Mouse (Mus musculus): ENCODE measurements around the gene Casp9. TPM values are rescaled to one million over a fixed set of nuclear protein-coding genes. Genes with fewer than 3 reads are reported as not detected.
A peak's percentile ranks its signal among the peaks of the same experiment; 100 is the strongest.

Gene Casp9
- total RNA-seq (2021): 10 to 100 TPM; 25.2 to 25.6 TPM
- long read RNA-seq, experiment 1, transcript Casp9-201 (9 exons, 3,897 nt): major isoform, 8 of 13 reads
- long read RNA-seq, experiment 1, partial matches to known transcripts: 1 of 13 reads
- long read RNA-seq, experiment 1, other reads (novel, unspliced or antisense): 4 of 13 reads
- long read RNA-seq, experiment 2, transcript Casp9-201 (9 exons, 3,897 nt): major isoform, 15 of 27 reads
- long read RNA-seq, experiment 2, partial matches to known transcripts: 5 of 27 reads
- long read RNA-seq, experiment 2, other reads (novel, unspliced or antisense): 7 of 27 reads

DNA sequence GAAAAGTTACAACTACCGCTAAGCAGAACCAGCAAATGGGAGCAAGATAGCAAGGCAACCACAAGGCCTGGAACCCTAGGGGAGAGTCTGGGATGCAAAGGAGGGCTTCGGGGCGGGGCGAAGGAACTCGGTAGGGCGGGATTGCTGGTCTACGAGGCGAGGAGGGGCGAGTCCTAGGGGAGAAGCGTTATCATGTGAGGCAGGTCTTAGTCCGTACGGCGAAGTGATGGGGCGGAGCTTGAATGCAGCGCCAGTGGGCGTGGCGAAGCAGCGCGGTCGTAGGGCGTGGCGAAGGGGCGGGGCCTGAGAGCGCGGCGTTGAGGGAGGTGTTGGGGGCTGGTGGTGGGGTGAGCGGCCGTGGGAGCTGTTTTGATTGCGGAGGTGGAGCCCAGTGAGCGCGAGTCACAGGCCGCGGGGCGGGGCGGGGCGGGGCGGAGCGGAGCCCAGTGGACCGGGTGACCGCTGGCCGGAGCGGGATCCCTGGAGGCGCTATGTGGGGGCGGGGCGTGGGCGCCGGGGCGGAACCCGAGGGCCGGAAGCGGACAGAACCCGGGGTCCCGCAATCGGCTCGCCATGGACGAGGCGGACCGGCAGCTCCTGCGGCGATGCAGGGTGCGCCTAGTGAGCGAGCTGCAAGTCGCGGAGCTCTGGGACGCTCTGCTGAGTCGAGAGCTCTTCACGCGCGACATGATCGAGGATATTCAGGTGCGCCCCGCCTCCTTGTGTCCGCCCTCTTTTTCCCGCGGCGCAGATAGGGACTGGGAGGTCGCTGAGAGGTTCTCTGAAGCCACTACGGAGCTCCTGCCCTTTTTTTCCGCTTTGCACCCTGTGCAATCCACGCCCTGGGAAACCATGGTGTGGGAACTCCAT, at the start of gene Casp9:
Gene Casp9 (plus strand): TSS at position 331 of the 870 bp plus-strand sequence.
- peak within 1 kb of the TSS; percentile 91 for H3K4me3 ChIP-seq
- peak; percentile 95 to 96 for DNase-seq (ENCODE audit: low spot score in 2 of 2)
- H3K27ac ChIP-seq: peak within 1 kb of the TSS; percentile 90
- TF ChIP-seq CTCF (conservative IDR thresholded peaks at IDR 0.05): no peak; the same call in 1 of the 2 replicates

DNA sequence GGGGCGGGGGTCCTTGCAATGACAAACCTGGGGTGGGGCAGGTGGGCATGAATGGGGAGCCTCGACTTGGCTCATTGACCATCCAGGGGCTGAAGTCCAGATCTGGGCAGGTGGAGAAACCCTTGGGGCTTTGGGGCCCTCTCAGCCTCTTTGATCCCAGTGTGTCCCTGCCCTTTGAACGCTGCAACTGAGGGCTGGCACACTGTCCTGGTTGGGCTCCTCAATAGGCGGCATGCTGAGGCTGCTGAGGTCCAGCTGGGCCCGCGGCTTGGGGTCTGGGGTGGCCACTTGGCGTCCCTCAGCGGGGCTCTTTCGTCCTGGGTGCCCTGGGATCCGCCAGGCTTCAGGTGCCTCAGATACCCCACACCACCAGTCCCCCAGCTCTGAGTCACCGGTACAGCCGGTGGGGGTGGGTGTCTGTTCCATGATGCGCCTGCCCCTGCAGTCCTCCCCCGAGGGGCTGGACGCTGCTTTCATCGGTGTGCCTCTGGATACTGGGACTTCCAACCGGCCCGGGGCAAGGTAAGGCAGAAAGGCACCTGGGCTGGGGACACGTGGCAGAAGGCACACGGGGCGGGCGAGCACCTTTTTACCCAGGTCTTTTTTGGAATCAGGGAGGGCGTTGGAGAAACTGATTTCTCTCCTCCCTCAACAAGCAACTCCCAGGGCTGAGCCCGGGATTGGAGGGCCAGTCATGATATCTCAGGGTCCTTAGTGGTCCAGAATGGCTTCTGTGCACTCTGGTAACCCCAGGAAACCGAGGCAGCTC, 46.6 kb upstream of the Casp9 start, which contains the start of gene Agmat:
Gene Agmat (plus strand): TSS at position 95 of the 769 bp plus-strand sequence.
- no peak within 1 kb of the TSS for H3K4me3 ChIP-seq
- no peak within 1 kb of the TSS for H3K27ac ChIP-seq
- DNase-seq (ENCODE audit: low spot score in 2 of 2): no peak
- TF ChIP-seq CTCF (conservative IDR thresholded peaks at IDR 0.05): no peak

DNA sequence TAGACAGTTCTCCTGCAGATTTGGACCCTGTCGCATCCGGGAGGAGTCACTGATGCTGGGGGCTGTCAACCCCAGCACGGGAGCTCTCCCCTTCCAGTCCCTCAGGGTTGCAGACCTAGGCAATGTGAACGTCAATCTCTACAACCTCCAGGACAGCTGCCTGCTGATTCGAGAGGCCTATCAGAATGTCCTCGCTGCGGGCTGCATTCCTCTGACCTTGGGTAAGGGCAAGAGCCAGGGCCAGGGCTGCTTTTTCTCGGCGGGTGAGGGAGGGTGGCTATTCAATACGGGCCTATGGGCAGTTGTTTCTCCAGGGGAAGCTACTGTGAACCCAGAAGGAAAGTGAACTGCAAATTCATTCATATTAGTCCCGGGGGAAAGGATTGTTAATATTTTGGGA, 43.9 kb upstream of the Casp9 start:
- TF ChIP-seq CTCF (conservative IDR thresholded peaks at IDR 0.05): no peak
- Histone ChIP-seq H3K27ac (no peak overlapping the region), H3K4me3 (no peak overlapping the region)
- DNase-seq (ENCODE audit: low spot score in 2 of 2): no peak

DNA sequence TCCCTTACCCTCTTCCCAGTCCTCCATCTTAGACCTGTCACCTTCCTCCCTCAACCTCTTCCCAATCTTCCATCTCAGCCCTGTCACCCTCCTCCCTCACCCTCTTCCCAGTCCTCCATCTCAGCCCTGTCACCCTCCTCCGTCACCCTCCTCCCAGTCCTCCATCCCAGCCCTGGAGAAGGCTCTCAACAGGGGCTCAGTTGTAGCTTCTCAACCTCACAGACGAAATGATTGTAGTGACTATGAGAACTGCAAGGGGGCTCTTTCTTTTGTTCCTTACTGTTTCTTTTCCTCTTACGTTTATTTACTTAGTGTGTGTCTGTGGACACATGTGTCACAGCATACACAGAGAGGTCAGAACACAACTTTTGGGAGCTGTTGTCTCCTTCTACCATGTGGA, 42.6 kb upstream of the Casp9 start:
- Histone ChIP-seq H3K4me3 (no peak overlapping the region), H3K27ac (peak overlapping the region; percentile 12; the same call in 1 of the 2 replicates)
- no peak for DNase-seq (ENCODE audit: low spot score in 2 of 2)
- TF ChIP-seq CTCF (conservative IDR thresholded peaks at IDR 0.05): no peak

DNA sequence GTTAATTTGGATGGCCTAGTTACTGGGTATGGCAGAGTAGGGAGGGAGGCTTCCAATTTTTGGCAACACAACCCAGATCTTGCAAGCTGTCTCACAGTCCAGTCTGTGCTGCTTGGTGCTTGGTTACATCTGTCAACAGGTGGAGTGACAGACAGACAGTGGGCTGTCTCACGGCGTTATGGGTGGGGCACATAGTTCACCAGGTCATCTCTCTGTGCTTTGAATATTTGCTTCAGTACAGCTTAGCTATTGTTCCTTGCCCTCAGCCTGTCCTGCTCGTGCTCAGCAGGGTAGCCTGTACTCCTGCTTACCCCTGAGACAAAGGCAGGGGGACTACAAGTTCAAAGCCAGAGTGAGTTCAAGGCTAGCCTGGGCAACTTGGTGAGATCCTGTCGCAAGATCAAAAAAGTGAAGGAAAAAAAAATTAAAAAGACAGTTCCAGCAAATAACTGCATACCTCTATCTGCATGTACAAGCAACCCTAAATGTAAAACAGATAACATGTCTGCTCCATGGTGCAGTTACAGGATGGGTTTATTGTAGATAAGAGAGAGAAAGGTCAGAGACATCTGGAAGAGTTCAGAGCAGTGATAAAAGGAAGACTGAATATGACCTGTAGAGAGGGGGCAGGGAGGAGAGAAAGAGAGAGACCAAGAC, 41.9 kb upstream of the Casp9 start:
- H3K27ac ChIP-seq: peak overlapping the region; percentile 12; the same call in 1 of the 2 replicates
- DNase-seq (ENCODE audit: low spot score in 2 of 2): no peak
- no peak for TF ChIP-seq CTCF (conservative IDR thresholded peaks at IDR 0.05)
- H3K4me3 ChIP-seq: no peak overlapping the region

DNA sequence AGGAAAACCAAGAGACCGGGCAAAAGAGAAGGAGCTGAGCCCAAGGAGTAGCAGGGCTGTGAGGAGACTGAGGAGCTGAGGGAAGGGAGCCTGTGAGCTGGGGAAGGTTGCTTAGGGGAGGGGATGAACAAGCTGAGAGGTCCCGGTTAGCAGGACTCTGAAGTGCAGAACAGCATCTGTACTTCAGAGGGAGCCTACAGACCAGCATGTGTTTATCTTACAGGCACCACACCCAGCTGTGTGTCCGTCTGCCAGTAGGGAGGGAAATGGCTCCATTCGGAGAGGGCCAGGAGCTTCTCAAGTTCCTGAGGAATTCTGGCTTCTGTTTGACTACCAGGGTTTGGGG, 41.4 kb upstream of the Casp9 start:
- no peak for DNase-seq (ENCODE audit: low spot score in 2 of 2)
- TF ChIP-seq CTCF (conservative IDR thresholded peaks at IDR 0.05): no peak
- Histone ChIP-seq H3K27ac (peak overlapping the region; percentile 12; the same call in 1 of the 2 replicates), H3K4me3 (no peak overlapping the region)

DNA sequence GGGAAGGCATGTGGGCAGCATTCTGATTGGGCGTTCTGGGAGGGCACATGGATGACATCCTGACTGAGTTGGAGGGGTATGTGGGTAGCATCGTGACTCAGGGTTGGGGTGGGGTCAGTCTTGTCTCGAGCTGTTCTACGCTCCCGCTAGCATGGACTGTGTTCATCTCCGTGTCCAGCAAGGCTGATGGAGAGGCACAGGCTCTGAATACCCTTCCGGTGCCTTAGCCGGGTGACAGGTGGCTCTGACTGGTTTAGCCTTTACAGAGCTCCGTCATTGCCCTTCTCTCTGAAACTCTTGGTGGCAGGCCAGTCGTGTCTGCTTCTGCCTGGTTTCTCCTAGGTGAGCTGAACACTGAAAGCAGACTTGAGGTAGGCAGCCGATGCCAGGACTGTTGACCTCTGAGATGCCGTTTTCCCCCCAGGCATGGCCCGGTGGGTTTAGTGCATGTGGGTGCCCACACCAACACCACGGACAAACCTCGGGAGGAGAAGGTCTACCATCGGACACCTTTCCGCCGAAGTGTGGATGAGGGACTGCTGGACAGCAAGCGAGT, 38.0 kb upstream of the Casp9 start:
- DNase-seq (ENCODE audit: low spot score in 2 of 2): no peak
- TF ChIP-seq CTCF (conservative IDR thresholded peaks at IDR 0.05): no peak
- no peak overlapping the region for H3K4me3 ChIP-seq
- H3K27ac ChIP-seq: no peak overlapping the region

DNA sequence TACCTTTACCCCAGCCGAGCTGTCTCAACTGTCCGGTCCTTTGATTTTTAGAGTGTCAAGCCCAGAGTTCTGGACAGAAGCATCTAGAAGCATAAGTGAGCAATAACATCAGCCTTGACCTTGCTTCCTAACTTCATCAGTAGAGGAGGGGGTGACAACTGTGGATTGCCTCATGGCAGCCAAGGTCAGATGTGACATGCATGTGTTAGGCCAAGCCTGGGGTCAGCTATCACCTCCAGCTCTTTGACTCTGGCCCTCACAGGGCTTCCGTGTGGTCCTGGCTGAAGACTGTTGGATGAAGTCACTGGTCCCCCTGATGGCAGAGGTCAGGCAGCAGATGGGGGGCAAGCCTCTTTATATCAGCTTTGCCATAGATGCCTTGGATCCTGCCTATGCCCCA, 36.3 kb upstream of the Casp9 start:
- no peak overlapping the region for H3K4me3 ChIP-seq
- no peak for TF ChIP-seq CTCF (conservative IDR thresholded peaks at IDR 0.05)
- DNase-seq (ENCODE audit: low spot score in 2 of 2): no peak
- H3K27ac ChIP-seq: no peak overlapping the region

DNA sequence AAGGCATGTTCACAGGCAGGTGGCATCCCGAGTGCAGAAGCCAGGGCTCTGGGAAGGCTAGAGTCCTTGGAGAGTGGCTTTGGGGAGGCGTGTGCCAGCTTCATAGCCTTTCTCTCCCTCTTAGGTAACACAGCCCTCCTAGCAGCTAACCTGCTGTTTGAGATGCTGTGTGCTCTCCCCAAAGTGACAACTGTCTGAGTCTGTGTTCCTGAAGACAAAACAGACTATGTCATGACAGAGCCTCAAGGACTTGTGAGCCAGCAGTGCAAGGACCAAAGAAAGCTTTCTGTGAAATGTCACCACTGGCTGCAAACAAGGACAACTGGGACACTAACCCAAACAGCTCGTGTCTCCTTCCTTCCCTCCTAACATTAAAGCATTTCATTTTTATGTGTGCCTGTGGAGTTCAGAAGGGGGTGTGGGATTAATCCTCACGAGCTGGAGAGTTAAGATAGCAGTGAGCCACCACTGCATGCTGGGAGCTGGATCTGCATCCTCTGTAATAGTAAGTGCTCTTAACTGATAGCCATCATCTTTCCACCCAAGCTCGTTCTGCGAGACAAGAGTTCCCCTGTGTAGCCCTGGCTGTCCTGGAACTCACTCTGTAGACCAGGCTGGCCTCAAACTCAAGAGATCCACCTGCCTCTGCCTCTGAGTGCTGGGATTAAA, 34.4 kb upstream of the Casp9 start:
- no peak for TF ChIP-seq CTCF (conservative IDR thresholded peaks at IDR 0.05)
- DNase-seq (ENCODE audit: low spot score in 2 of 2): no peak
- Histone ChIP-seq H3K4me3 (no peak overlapping the region), H3K27ac (no peak overlapping the region)

DNA sequence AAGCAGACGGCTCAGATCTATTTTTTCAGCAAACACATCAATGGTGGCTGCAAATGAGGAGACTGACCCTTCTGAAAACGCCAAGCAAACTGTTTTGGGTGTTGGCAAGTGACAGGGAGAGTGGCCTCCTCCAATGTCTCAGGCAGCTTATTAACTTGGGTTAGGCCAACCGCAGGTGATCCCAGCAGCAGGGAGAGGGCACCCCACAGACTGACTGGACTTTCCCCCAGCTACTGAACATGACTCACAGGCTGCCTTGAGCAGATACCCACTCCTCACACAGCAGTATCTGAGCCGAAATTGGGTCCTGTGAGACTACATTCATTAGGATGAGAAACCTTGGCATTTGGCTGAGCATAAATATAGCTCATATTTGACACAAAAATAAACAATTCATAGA, 32.5 kb upstream of the Casp9 start:
- no peak overlapping the region for H3K4me3 ChIP-seq
- no peak overlapping the region for H3K27ac ChIP-seq
- no peak for DNase-seq (ENCODE audit: low spot score in 2 of 2)
- TF ChIP-seq CTCF (conservative IDR thresholded peaks at IDR 0.05): no peak

DNA sequence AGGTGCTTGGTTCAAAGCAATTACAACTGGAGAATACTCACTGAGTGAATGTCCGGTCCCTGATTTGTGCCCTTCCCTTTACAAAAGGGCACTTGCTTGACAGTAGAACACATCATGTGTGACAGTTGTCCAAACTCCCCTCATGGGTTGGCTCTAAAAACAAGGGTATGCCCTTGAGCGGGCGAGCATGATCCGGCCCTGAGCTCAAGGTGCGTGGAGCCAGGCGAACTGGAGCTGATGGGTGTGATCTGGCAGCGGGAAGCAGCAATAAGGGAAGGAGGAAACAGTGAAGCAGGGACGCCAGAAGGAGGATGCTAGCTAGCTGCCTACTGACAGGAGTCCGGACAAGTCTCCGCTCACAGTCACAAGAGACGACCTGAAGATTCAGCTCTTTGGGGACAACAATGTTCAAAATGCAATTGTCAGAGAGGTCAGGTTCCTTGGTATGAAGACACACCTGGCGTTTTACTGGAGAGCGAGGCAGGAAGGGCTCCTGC, 31.3 kb upstream of the Casp9 start:
- Histone ChIP-seq H3K27ac (no peak overlapping the region), H3K4me3 (no peak overlapping the region)
- DNase-seq (ENCODE audit: low spot score in 2 of 2): no peak
- no peak for TF ChIP-seq CTCF (conservative IDR thresholded peaks at IDR 0.05)
